Mouse (Mus musculus) CD4-positive, CD25-positive, alpha-beta regulatory T cell, adult 2 months (primary cell): Measurements from ENCODE around the gene 0610012G03Rik.
"Not testable (repeated sequence)": the region's sequence is repeated elsewhere in the genome, so short reads cannot be mapped to it uniquely, and the experiment has no call there.

Source experiments
- DNase-seq: peaks from one replicate; pipeline ENCODE4 v3.0.0-alpha.2; 2012; ENCODE audit warnings: low read depth, low spot score

The 0610012G03Rik gene

DNA sequence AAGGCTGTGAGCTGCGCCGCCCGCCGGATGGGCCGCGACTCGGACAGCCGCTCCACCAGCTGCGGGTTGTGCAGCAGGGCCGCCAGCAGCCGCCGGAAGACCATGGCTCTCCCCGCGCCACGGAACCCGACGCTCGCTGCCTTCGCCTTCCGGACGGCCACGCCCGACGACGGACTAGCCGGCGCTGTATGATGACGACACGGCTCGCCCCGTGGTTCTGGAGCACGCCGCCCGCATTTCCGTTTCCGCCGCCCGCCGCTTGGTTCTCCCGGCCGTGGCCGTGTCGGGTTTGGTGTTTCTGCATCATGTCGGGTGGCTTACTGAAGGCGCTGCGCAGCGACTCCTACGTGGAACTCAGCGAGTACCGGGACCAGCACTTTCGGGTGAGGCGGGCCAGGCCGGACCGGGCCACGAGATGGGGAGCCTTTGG, at the start of gene 0610012G03Rik, which contains the start of gene Ncbp2:
Gene 0610012G03Rik (minus strand): TSS at position 150 of the 430 bp plus-strand sequence.
Gene Ncbp2 (plus strand): TSS at position 169 of the 430 bp plus-strand sequence.
- DNase-seq: peak; percentile 97

- no peak for DNase-seq
Observed at GRCm38 (mm10) chr16:31996371-31996770, 48.1 kb upstream of the 0610012G03Rik start.

GRCm38 (mm10) chr16:31993946-31994345, 45.7 kb upstream of the 0610012G03Rik start:
- no peak for DNase-seq

GRCm38 (mm10) chr16:31993195-31993594, 44.9 kb upstream of the 0610012G03Rik start:
- DNase-seq: no peak

- DNase-seq: peak; percentile 48
Observed at GRCm38 (mm10) chr16:31992039-31992438, 43.7 kb upstream of the 0610012G03Rik start.

DNA sequence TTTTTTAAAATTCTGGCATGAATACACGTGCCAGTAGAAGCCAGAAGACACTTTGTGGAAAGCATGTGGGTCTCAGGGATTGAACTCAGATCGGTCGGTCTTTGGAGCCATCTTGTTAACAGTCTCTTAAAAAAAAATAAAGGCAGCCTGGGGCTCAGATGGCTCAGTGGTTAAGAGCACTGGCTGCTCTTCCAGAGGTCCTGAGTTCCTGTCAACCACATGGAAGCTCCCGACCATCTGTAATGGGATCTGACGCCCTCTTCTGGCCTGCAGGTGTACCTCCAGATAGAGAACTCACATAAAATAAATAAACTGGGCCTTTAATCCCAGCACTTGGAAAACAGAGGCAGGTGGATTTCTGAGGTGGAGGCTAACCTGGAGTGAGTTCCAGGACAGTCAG, 32.7 kb upstream of the 0610012G03Rik start:
- no peak for DNase-seq

DNA sequence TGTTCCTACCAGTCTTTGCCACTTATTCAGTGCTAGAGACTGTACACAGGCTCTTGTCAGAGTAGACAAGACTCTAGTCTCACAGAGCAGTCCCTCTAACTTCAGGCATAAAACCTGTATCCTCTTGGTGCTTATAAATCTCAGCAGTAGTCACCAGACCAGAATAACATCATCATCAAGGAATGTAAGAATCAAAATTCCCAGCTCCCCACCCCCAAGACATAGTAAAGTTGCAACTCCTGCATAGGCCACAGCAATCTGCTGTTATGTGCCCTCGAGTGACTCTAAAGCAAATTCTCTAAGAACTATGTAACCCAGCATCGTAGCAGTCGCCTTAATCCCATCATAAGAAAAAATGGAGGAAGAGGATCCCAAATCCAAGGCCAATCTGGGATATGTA, 31.2 kb upstream of the 0610012G03Rik start:
- no peak for DNase-seq

GRCm38 (mm10) chr16:31975258-31975657, 27.0 kb upstream of the 0610012G03Rik start:
- no peak for DNase-seq

- DNase-seq: no peak
Observed at GRCm38 (mm10) chr16:31963224-31963623, 14.9 kb upstream of the 0610012G03Rik start.

DNA sequence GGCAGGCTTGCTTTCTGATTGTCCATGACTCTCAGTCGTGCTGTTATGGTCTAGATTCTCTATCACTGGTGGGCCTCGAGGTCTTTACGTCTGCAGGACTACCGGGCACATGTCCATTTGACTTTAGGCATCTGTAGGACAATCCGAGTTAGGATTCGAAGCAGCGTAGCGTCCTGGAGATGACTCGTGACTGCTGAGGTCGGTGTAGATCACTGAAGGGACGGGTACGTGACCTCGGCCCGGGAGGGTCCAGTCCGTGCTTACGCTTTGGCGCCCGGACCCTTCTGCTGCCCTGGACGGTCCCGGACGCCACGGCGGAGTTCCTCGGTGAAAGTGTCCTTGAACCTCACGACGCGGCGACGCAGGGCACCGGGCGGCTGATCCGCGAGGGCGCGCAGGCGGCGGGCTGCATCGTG, 385 bp downstream of the 0610012G03Rik start:
- no peak for DNase-seq

DNA sequence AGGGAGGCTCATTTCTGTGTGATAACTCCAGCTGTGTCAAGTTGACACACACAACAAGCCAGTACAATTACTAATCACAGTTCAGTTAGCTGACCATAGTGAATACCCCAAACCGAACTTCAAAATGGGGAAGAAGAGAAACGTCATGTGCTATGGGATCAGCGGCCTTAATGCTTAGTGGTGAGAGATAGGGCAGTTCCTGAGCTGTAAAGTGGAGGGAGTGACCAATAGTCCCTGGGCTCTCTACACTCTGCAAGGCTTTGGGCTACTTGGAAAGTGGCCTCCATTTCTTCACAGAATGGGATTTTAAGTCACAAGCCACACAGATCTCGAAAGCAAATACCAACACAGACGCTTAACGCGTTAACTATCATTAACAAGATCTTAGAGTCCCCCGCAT, 961 bp downstream of the 0610012G03Rik start:
- no peak for DNase-seq

DNA sequence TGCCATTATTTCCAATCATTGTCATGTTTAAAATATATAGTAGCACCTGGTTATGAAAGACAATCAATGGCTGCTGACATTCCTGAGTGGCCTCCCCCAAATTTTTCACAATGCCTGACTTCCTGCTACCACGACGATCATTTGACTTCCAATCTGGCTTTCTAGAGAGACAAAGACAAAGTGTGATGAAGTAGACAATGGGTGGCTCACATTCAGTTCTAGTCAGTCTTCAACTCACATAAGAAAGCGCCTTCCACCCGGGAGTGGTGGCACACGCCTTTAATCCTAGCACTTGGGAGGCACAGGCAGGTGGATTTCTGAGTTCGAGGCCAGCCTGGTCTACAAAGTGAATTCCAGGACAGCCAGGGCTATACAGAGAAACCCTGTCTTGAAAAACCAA, 2.3 kb downstream of the 0610012G03Rik start:
- DNase-seq: not testable (repeated sequence)

- DNase-seq: no peak
Observed at GRCm38 (mm10) chr16:31945372-31945771, 2.9 kb downstream of the 0610012G03Rik start.

GRCm38 (mm10) chr16:31944698-31945255, 3.5 kb downstream of the 0610012G03Rik start:
- no peak for DNase-seq

- peak; percentile 87 for DNase-seq
Observed at GRCm38 (mm10) chr16:31943980-31944379, 4.3 kb downstream of the 0610012G03Rik start.

DNA sequence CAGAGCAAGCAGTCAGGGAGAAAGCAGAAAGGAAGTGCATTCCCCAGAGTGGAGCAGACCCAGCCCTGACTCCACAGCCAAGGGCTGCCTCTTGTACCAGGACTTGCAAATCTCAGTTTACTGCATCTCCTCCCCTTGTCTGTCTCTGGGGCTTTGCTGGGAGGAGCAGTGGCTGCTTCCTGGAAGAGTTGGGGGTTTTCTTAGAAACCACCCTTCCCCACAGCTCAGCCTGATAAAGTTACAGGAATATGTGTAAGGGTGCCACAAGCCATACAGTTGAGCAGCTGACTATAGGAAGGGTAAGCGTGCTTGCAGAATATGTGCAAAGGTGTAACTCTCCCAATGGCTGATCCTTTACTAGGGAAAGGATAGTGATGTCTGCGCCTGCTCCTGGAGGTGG, 7.7 kb downstream of the 0610012G03Rik start:
- peak; percentile 35 for DNase-seq

DNA sequence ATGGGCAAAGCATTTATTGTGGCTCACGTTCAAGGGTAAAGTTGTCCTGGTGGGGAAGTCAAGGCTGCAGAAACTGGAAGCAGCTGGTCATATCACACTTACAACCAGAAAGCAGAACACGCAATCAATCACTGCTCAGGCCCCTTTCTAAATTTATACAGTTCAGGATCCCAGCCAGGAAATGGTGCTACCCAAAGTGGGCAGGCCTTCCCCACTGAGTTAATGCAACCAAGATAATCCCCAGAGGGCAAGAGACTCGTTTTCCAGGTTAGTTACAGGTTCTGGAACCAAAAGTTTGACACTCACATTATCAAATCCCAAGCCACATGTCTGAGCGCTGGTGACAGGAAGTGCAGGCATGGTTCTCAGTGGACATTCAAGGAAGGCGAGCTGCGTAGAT, 9.4 kb downstream of the 0610012G03Rik start:
- no peak for DNase-seq

DNA sequence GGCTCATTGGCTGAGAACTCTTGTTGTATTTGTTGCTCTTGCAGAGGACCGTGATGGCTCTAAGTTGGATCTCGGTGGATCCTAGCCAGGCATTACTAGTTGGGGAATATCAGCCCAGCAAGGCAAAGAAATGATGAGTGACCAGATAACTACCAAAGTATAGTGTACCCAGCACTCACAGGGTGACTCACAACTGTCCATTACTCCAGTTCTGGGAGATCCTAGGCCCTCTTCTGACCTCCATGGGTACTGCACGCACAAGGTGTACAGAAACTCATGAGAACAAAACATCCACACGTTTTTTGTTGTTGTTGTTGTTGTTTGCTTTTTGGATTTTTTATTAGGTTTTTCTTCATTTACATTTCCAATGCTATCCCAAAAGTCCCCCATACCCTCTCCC, 11.7 kb downstream of the 0610012G03Rik start:
- DNase-seq: no peak

DNA sequence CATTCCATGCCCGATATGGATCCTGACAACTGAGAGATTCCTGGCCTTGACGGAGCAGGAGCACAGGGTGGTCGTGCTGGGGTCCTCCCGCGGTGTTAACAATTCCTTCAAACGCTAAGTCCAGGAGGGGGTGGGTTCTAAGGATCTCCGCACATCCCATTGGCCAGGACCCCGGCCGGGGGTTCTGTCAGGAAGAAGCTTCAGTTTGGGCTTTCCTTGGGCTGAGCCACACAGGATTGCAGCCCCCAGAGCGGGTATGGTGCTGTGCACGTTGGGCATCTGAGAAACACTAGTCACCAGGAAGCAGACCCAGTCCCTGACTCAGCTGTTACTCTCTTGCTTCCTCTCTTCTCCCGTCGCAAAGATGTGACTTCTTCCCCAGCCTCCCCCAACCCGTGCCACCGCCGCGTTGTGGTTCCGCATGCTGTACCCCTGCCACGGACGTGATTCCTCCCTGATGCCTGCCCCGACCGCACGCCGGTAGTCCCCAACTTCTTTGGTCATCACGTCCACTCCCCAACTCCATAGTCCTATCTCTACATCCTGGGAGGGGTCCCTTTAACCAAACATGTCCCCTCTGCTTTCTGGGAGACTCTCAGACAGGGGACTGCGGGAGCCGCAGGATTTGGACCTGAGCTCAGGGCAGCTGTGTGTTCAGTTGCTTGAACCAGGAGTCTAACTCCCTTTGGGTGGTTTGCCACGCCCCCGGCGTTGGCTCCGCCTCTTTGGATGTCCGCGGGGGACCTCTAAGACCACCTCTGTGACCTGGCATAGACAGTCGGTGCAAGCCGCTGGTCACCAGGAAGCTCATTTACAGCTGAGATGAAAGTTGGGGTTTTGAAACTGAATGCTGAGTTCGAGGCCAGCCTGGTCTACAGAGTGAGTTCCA, 13.0 kb downstream of the 0610012G03Rik start:
- peak; percentile 37 for DNase-seq

DNA sequence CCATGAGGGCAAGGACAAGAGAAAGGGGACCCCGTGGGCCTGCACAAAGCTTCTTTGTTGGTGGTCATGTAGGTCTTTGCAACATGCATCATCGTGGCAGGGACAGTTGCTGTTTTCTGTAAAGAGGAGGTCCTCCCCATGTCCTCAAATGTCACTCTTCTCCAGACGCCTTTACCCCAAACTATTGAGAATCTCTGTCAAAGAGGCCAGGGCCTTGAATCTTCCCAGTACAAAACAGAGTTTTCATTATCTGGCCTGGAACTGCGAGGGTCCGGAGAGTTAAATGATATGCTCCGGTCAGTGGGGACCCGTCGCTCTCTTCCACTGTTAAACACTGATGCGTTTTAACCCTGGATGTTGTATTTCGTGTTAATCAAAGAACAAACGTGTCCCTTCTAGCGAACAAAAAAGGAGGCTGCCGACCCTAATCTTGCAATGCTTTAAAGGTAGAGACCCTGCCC, 13.7 kb downstream of the 0610012G03Rik start:
- no peak for DNase-seq

- peak; percentile 28 for DNase-seq
Observed at GRCm38 (mm10) chr16:31933751-31934549, 14.3 kb downstream of the 0610012G03Rik start, which contains the start of gene Pigz. TSS of gene Pigz (plus strand) at chr16:31933851.
